Comparison of ENCODE assay signal across 11 mouse cellular contexts in genomic region chr11:52230694-52231093, GRCm38 (mm10). TPM values are rescaled to one million over a fixed set of nuclear protein-coding genes. Genes with fewer than 3 reads are reported as not detected.
DNase-seq lines count a peak whose midpoint lies in the region; ATAC-seq and TF ChIP-seq lines count a peak whose summit lies in the region.
"Had no signal": no experiment of that assay in that cellular context is flagged by ENCODE, and none has a peak within 500 bp of the region (broad histone marks: within the 10 kb centered on the region; RNA-seq: fewer than 3 reads in every experiment).

No protein-coding gene starts in this region.

- no peaks in the 10 kb centered on the region for H3K9me3 ChIP-seq in kidney, embryonic 15.5 days (replicated peaks)
- H3K9me3 ChIP-seq in forebrain, embryonic 10.5 days: no peaks in the 10 kb centered on the region
- no peaks in the 10 kb centered on the region for H3K9me3 ChIP-seq in limb, embryonic 11.5 days (ENCODE audit: control insufficient read depth, low read length)
- H3K9me3 ChIP-seq in neural tube, embryonic 12.5 days: no peaks in the 10 kb centered on the region

- H3K27me3 ChIP-seq in kidney, embryonic 15.5 days: no peaks in the 10 kb centered on the region
- no peaks in the 10 kb centered on the region for H3K27me3 ChIP-seq in kidney, adult 2 months (replicated peaks; ENCODE audit: control insufficient read depth, insufficient read depth, low read length)
- H3K27me3 ChIP-seq in forebrain, embryonic 10.5 days (ENCODE audit: poor library complexity, severe bottlenecking): no peaks in the 10 kb centered on the region
- no peaks in the 10 kb centered on the region for H3K27me3 ChIP-seq in limb, embryonic 11.5 days (ENCODE audit: control insufficient read depth, insufficient read depth, low read length)
- no peaks in the 10 kb centered on the region for H3K27me3 ChIP-seq in neural tube, embryonic 12.5 days (replicated peaks)

- H3K4me1 ChIP-seq in kidney, embryonic 15.5 days: peaks cover 21% of the 10 kb centered on the region
- H3K4me1 ChIP-seq in kidney, adult 2 months (ENCODE audit: control insufficient read depth, insufficient read depth, low read length): peaks cover 23% of the 10 kb centered on the region
- peaks cover 22% of the 10 kb centered on the region for H3K4me1 ChIP-seq in forebrain, embryonic 10.5 days
- H3K4me1 ChIP-seq in limb, embryonic 11.5 days (ENCODE audit: control insufficient read depth, insufficient read depth, low read length): 0 out of 2 replicates have a peak, but pooled peaks cover 2% of the 10 kb centered on the region
- peaks cover 18% of the 10 kb centered on the region for H3K4me1 ChIP-seq in neural tube, embryonic 12.5 days

- DNase-seq in kidney, adult 2 months: no peak
- no peak for DNase-seq in forebrain, embryonic 10.5 days (ENCODE audit: extremely low spot score, low spot score)
- DNase-seq in limb, embryonic 11.5 days (ENCODE audit: low spot score): no peak
- no peak for DNase-seq in embryo, embryonic 11 days
- DNase-seq in frontal cortex, postnatal 10 days (ENCODE audit: low spot score in 2 of 2): no peak
- no peak for DNase-seq in adrenal gland, postnatal 14 days
- DNase-seq: cerebellum, postnatal 14 days; layer of hippocampus, postnatal 36 days; right cerebral cortex, postnatal 4 days had no signal

- H3K9ac ChIP-seq in kidney, embryonic 15.5 days: peak overlapping the region; percentile 95; the same call in 1 of the 2 replicates
- no peak overlapping the region for H3K9ac ChIP-seq in limb, embryonic 11.5 days (ENCODE audit: low read length)
- H3K9ac ChIP-seq in neural tube, embryonic 12.5 days: peak overlapping the region; percentile 93; the same call in 1 of the 2 replicates

- no peak for TF ChIP-seq POLR2A in kidney, adult 2 months (IDR thresholded peaks at IDR 0.05; ENCODE audit: low read depth, low read length)

- peak overlapping the region; percentile 71 for H3K4me2 ChIP-seq in kidney, embryonic 15.5 days
- peak overlapping the region; percentile 50 for H3K4me2 ChIP-seq in limb, embryonic 11.5 days (ENCODE audit: low read depth, severe bottlenecking)
- peak overlapping the region; percentile 83 for H3K4me2 ChIP-seq in neural tube, embryonic 12.5 days (replicated peaks)

- H3K27ac ChIP-seq in kidney, embryonic 15.5 days: peak overlapping the region; percentile 99
- H3K27ac ChIP-seq in kidney, adult 2 months (ENCODE audit: insufficient read depth, low read depth, low read length): no peak overlapping the region
- peak overlapping the region; percentile 99 for H3K27ac ChIP-seq in forebrain, embryonic 10.5 days
- H3K27ac ChIP-seq in limb, embryonic 11.5 days (replicated peaks; ENCODE audit: low read depth, low read length): no peak overlapping the region
- no peak overlapping the region for H3K27ac ChIP-seq in neural tube, embryonic 12.5 days

- peaks cover 2% of the 10 kb centered on the region; the same call in 1 of the 2 replicates for H3K36me3 ChIP-seq in kidney, embryonic 15.5 days
- no peaks in the 10 kb centered on the region for H3K36me3 ChIP-seq in kidney, adult 2 months (ENCODE audit: control insufficient read depth, insufficient read depth, low read length)
- peaks cover 13% of the 10 kb centered on the region for H3K36me3 ChIP-seq in forebrain, embryonic 10.5 days (replicated peaks)
- no peaks in the 10 kb centered on the region for H3K36me3 ChIP-seq in limb, embryonic 11.5 days (ENCODE audit: control insufficient read depth, insufficient read depth, low read length)
- H3K36me3 ChIP-seq in neural tube, embryonic 12.5 days: peaks cover 2% of the 10 kb centered on the region; the same call in 1 of the 2 replicates

- no peak for ATAC-seq in kidney, embryonic 15.5 days (replicated peaks; ENCODE audit: low FRiP score)
- no peak for ATAC-seq in limb, embryonic 11.5 days (ENCODE audit: insufficient number of reproducible peaks, low FRiP score, low TSS enrichment, low read depth)
- no peak for ATAC-seq in neural tube, embryonic 12.5 days (ENCODE audit: low FRiP score, low read depth)

- peak overlapping the region; percentile 72 for H3K4me3 ChIP-seq in kidney, embryonic 15.5 days (replicated peaks)
- H3K4me3 ChIP-seq in kidney, adult 2 months (ENCODE audit: insufficient read depth, low read depth, low read length): no peak overlapping the region
- peak overlapping the region; percentile 99 for H3K4me3 ChIP-seq in forebrain, embryonic 10.5 days
- peak overlapping the region; percentile 82 for H3K4me3 ChIP-seq in limb, embryonic 11.5 days (ENCODE audit: low read depth, low read length)
- peak overlapping the region; percentile 76; the same call in 1 of the 2 replicates for H3K4me3 ChIP-seq in neural tube, embryonic 12.5 days

- TF ChIP-seq CTCF in kidney, adult 2 months (conservative IDR thresholded peaks at IDR 0.05; ENCODE audit: insufficient read depth, insufficient read length, low read depth, low read length): no peak

- whole genome bisulfite sequencing in kidney, embryonic 15.5 days: 42% methylated on average over 5 of the region's 5 CpGs
- WGBS in kidney, adult 2 months: 44% methylated on average over 5 of the region's 5 CpGs
- 69% methylated on average over 5 of the region's 5 CpGs for WGBS in forebrain, embryonic 10.5 days
- WGBS in limb, embryonic 11.5 days: 47% methylated on average over 5 of the region's 5 CpGs
- WGBS in neural tube, embryonic 12.5 days: 57% methylated on average over 5 of the region's 5 CpGs

RNA-seq across cellular contexts. Expression of gene Skp1a, which starts 1.1 kb away (rescaled TPM):
- 790 and 863 TPM in 2 replicates for polyA plus RNA-seq in kidney, embryonic 15.5 days (2015; fragmentation: Nextera tagmentation; extraction: Ambion mirVana)
- 34.4 and 68.9 TPM in 2 replicates for polyA plus RNA-seq in kidney, adult 2 months (2012; rRNA removed)
- polyA plus RNA-seq in forebrain, embryonic 10.5 days (2016; fragmentation: Nextera tagmentation; extraction: Ambion mirVana): 906 and 908 TPM in 2 replicates
- polyA plus RNA-seq in limb, embryonic 11.5 days (2014; fragmentation: Nextera tagmentation; extraction: Ambion mirVana): 915 and 1,008 TPM in 2 replicates
- polyA plus RNA-seq in neural tube, embryonic 12.5 days (2016; fragmentation: Nextera tagmentation; extraction: Ambion mirVana): 1,002 and 1,024 TPM in 2 replicates
- 321 and 322 TPM in 2 replicates for total RNA-seq in adrenal gland, postnatal 14 days (2021)

RNA-seq across cellular contexts. Expression of gene Olfr1371, which starts 16.9 kb away (rescaled TPM):
- not detected in 2 replicates for polyA plus RNA-seq in kidney, embryonic 15.5 days (2015; fragmentation: Nextera tagmentation; extraction: Ambion mirVana)
- not detected in 2 replicates for polyA plus RNA-seq in kidney, adult 2 months (2012; rRNA removed)
- not detected in 2 replicates for polyA plus RNA-seq in forebrain, embryonic 10.5 days (2016; fragmentation: Nextera tagmentation; extraction: Ambion mirVana)
- polyA plus RNA-seq in limb, embryonic 11.5 days (2014; fragmentation: Nextera tagmentation; extraction: Ambion mirVana): not detected in 2 replicates
- not detected in 2 replicates for polyA plus RNA-seq in neural tube, embryonic 12.5 days (2016; fragmentation: Nextera tagmentation; extraction: Ambion mirVana)
- not detected in 2 replicates for total RNA-seq in adrenal gland, postnatal 14 days (2021)
- total RNA-seq: layer of hippocampus, postnatal 36 days had no signal

RNA-seq across cellular contexts. Expression of gene Tcf7, which starts 52.1 kb away (rescaled TPM):
- polyA plus RNA-seq in kidney, embryonic 15.5 days (2015; fragmentation: Nextera tagmentation; extraction: Ambion mirVana): 15.4 and 15.5 TPM in 2 replicates
- 2.1 and 13.2 TPM in 2 replicates for polyA plus RNA-seq in kidney, adult 2 months (2012; rRNA removed)
- 8.1 and 8.8 TPM in 2 replicates for polyA plus RNA-seq in forebrain, embryonic 10.5 days (2016; fragmentation: Nextera tagmentation; extraction: Ambion mirVana)
- polyA plus RNA-seq in limb, embryonic 11.5 days (2014; fragmentation: Nextera tagmentation; extraction: Ambion mirVana): 19.4 and 20.8 TPM in 2 replicates
- 7.5 and 8.8 TPM in 2 replicates for polyA plus RNA-seq in neural tube, embryonic 12.5 days (2016; fragmentation: Nextera tagmentation; extraction: Ambion mirVana)
- total RNA-seq in adrenal gland, postnatal 14 days (2021): 41.6 and 78.5 TPM in 2 replicates

Comparison
In these comparisons a context has a peak if more than half of its experiments do, and no peak if none do; other contexts are left out.
1. H3K27ac ChIP-seq: peak in kidney, embryonic 15.5 days (single experiment) and forebrain, embryonic 10.5 days (single experiment); none in kidney, adult 2 months (single experiment), limb, embryonic 11.5 days (single experiment) and neural tube, embryonic 12.5 days (single experiment).
2. RNA of gene Skp1a, which starts 1.1 kb away (polyA plus RNA-seq): 915 to 1,008 TPM in limb, embryonic 11.5 days, 1,002 to 1,024 TPM in neural tube, embryonic 12.5 days, 906 to 908 TPM in forebrain, embryonic 10.5 days and 790 to 863 TPM in kidney, embryonic 15.5 days; 34.4 to 68.9 TPM in kidney, adult 2 months; every median in the first group is over 10 times any median in the second.
3. Peak in every context shown above with its lines, with median percentiles within 50 percentile points of each other: H3K4me2 ChIP-seq.